Mouse (Mus musculus): ENCODE measurements around the gene Ralgps1. TPM values are rescaled to one million over a fixed set of nuclear protein-coding genes. Genes with fewer than 3 reads are reported as not detected.
A peak's percentile ranks its signal among the peaks of the same experiment; 100 is the strongest.

The Ralgps1 gene
- total and polyA plus RNA-seq, 3 experiments, result 0.62 to 2.1 (median 1.5) TPM

DNA sequence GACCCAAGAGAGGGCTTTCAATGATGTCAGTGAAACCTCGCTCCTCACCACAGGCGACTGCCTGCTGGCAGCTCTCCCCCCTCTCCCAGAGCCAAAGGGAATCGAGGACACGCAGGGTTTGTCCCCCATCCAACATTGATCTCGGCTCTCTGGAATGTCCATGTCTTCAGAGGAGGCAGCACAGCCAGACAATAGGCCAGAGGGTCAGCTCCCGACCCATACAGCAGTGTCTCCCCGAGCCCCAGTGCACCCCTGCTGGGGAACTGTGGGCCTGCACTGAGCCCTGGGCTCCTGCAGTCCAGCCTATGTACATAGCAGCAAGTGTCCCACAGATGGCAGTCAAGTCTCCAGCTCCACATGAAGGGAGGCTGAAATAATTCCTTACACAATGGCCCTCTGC, 54.8 kb downstream of the Ralgps1 start:
- Histone ChIP-seq H3K9me3 (replicated peaks; ENCODE audit: low read length) (no peaks in the 10 kb centered on the region), H3K4me3 (replicated peaks in 1 of 3; ENCODE audit: low read depth in 2 of 3, low read length in 2 of 3, poor library complexity in 1 of 3) (no peak overlapping the region), H3K4me1 (ENCODE audit: control insufficient read depth in 1 of 2, insufficient read depth in 2 of 2) (peaks cover 0 to 10% of the 10 kb centered on the region in 2 experiments; a peak in 1 of 4 replicates), H3K27ac (ENCODE audit: insufficient read depth, low read depth) (no peak overlapping the region), H3K36me3 (replicated peaks in 1 of 2; ENCODE audit: control insufficient read depth in 1 of 2, insufficient read depth in 1 of 2, low read length in 1 of 2) (peaks cover 0 to 5% of the 10 kb centered on the region in 2 experiments), H3K79me2 (replicated peaks; ENCODE audit: control insufficient read depth, extremely low read depth, insufficient read depth, poor library complexity, severe bottlenecking) (no peaks in the 10 kb centered on the region), H3K9ac (ENCODE audit: insufficient read depth, low read depth) (no peak overlapping the region), H3K4me2 (ENCODE audit: insufficient read depth, low read depth, poor library complexity, severe bottlenecking) (no peak overlapping the region), H3K27me3 (replicated peaks) (no peaks in the 10 kb centered on the region)
- no peak for TF ChIP-seq E2F4 (IDR thresholded peaks at IDR 0.05; ENCODE audit: insufficient replicate concordance, low read depth, low read length)
- TF ChIP-seq RAD21 (IDR thresholded peaks at IDR 0.05; ENCODE audit: low read depth, low read length), result peak; percentile 40
- no peak for TF ChIP-seq IRF4 (IDR thresholded peaks at IDR 0.05; ENCODE audit: low read depth, low read length)
- peak; percentile 52 for TF ChIP-seq SMC3 (IDR thresholded peaks at IDR 0.05; ENCODE audit: low read depth, low read length)
- peak; percentile 20 to 82; a peak in 3 of 4 replicates for TF ChIP-seq CTCF (conservative IDR thresholded peaks at IDR 0.05 in 1 of 2, IDR thresholded peaks at IDR 0.05 in 1 of 2; ENCODE audit: low read depth in 2 of 2, low read length in 2 of 2)
- dilution Hi-C loops (cut with MboI; ENCODE audit: extremely low pct_ligation_motif_present, extremely low pct_unique_long_range_greater_than_20kb, low sequenced_read_pairs) (no loop called here), in situ Hi-C loops (cut with MboI; ENCODE audit: low pct_ligation_motif_present, low pct_unique_long_range_greater_than_20kb, low sequenced_read_pairs) (no loop called here)
- peak; percentile 42 for DNase-seq (ENCODE audit: extremely low read depth)

DNA sequence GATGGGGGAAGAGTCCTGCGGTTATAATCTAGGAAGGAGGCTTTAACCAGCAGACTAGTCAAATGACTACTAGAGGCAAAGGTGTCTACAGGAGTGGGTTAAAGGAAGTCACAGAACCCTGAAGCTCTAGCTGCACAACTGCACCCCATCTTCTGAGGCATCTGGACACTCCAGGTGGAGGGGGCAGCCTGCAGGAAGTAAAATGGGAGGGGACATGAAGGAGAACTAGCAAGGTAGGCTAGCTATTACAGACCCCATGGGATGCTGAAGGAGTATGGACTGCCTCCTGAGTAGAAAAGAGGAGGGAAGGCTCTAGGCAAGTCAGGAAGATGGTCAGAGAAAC, 55.3 kb downstream of the Ralgps1 start:
- H3K4me1 ChIP-seq (ENCODE audit: control insufficient read depth in 1 of 2, insufficient read depth in 2 of 2), result peaks cover 0 to 10% of the 10 kb centered on the region in 2 experiments; a peak in 1 of 4 replicates
- in situ Hi-C loops (cut with MboI; ENCODE audit: low pct_ligation_motif_present, low pct_unique_long_range_greater_than_20kb, low sequenced_read_pairs), result no loop called here
- no peaks in the 10 kb centered on the region for H3K79me2 ChIP-seq (replicated peaks; ENCODE audit: control insufficient read depth, extremely low read depth, insufficient read depth, poor library complexity, severe bottlenecking)
- peaks cover 0 to 5% of the 10 kb centered on the region in 2 experiments for H3K36me3 ChIP-seq (replicated peaks in 1 of 2; ENCODE audit: control insufficient read depth in 1 of 2, insufficient read depth in 1 of 2, low read length in 1 of 2)
- dilution Hi-C loops (cut with MboI; ENCODE audit: extremely low pct_ligation_motif_present, extremely low pct_unique_long_range_greater_than_20kb, low sequenced_read_pairs), result no loop called here
- no peak overlapping the region for H3K4me3 ChIP-seq (replicated peaks in 1 of 3; ENCODE audit: low read depth in 2 of 3, low read length in 2 of 3, poor library complexity in 1 of 3)
- no peak for TF ChIP-seq KAT2A (IDR thresholded peaks at IDR 0.05; ENCODE audit: insufficient replicate concordance, low read length)
- no peak for TF ChIP-seq RCOR1 (conservative IDR thresholded peaks at IDR 0.05; ENCODE audit: low read depth, low read length)
- TF ChIP-seq ETS1 (conservative IDR thresholded peaks at IDR 0.05; ENCODE audit: low read depth, low read length), result no peak
- no peak for TF ChIP-seq MEF2A (IDR thresholded peaks at IDR 0.05; ENCODE audit: borderline replicate concordance, low read depth, low read length)
- no peak for TF ChIP-seq USF2 (conservative IDR thresholded peaks at IDR 0.05; ENCODE audit: low read depth, low read length)
- no peak overlapping the region for H3K27ac ChIP-seq (ENCODE audit: insufficient read depth, low read depth)
- no peaks in the 10 kb centered on the region for H3K9me3 ChIP-seq (replicated peaks; ENCODE audit: low read length)
- no peaks in the 10 kb centered on the region for H3K27me3 ChIP-seq (replicated peaks)
- H3K9ac ChIP-seq (ENCODE audit: insufficient read depth, low read depth), result no peak overlapping the region
- no peak overlapping the region for H3K4me2 ChIP-seq (ENCODE audit: insufficient read depth, low read depth, poor library complexity, severe bottlenecking)
- no peak for DNase-seq (ENCODE audit: extremely low read depth)

DNA sequence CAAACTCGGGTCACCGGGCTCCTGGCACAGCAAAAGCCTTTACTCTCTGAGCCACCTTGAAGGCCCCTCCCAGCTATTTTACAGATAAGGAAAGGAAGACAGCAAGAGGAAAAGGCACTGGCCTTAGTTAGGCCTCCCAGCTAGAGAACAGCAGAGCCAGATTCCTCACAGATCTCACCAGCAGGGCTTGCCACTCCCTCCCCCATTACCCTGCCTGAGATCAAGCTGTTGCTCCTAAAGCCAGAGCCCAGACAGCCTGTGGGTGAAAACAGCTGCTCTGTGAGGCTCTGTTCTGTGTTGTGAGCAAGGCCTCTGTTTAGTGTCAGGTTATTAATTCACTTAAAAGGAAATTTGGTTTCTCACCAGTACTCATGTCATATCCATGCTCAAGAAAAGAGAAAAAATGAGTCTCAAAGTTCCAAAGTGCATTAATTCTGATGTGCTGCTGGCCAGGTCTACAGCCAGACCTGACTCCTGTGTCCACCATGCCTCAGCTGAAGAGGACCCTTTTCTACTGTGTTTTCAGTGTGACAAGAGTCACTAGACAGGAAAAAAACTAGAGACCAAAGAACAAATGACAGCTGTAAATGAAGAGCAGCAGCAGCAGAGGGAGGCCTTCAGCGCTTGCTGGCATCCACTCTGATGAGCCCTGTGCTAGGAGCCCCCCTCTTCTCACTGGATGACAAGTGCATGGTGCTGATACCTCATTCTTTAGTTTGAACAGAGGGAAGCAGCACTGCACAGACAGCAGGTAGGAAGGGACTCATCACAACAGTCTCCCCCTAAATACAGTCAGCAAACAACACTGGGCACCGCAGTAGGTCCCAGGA, 55.8 kb downstream of the Ralgps1 start:
- Histone ChIP-seq H3K9me3 (replicated peaks; ENCODE audit: low read length) (no peaks in the 10 kb centered on the region), H3K4me1 (ENCODE audit: control insufficient read depth in 1 of 2, insufficient read depth in 2 of 2) (peaks cover 0 to 10% of the 10 kb centered on the region in 2 experiments; a peak in 1 of 4 replicates), H3K4me3 (replicated peaks in 1 of 3; ENCODE audit: low read depth in 2 of 3, low read length in 2 of 3, poor library complexity in 1 of 3) (no peak overlapping the region), H3K4me2 (ENCODE audit: insufficient read depth, low read depth, poor library complexity, severe bottlenecking) (no peak overlapping the region), H3K9ac (ENCODE audit: insufficient read depth, low read depth) (no peak overlapping the region), H3K27me3 (replicated peaks) (no peaks in the 10 kb centered on the region), H3K36me3 (replicated peaks in 1 of 2; ENCODE audit: control insufficient read depth in 1 of 2, insufficient read depth in 1 of 2, low read length in 1 of 2) (peaks cover 0 to 3% of the 10 kb centered on the region in 2 experiments), H3K27ac (ENCODE audit: insufficient read depth, low read depth) (no peak overlapping the region), H3K79me2 (replicated peaks; ENCODE audit: control insufficient read depth, extremely low read depth, insufficient read depth, poor library complexity, severe bottlenecking) (no peaks in the 10 kb centered on the region)
- no peak for DNase-seq (ENCODE audit: extremely low read depth)
- TF ChIP-seq TBP (conservative IDR thresholded peaks at IDR 0.05; ENCODE audit: low read depth, low read length) (no peak), SIN3A (IDR thresholded peaks at IDR 0.05; ENCODE audit: low read length) (no peak)
- in situ Hi-C loops (cut with MboI; ENCODE audit: low pct_ligation_motif_present, low pct_unique_long_range_greater_than_20kb, low sequenced_read_pairs), result no loop called here
- dilution Hi-C loops (cut with MboI; ENCODE audit: extremely low pct_ligation_motif_present, extremely low pct_unique_long_range_greater_than_20kb, low sequenced_read_pairs), result no loop called here

All from CH12.LX (cell line).